Mouse (Mus musculus): ENCODE measurements around the gene Ctsz.

- TF ChIP-seq CTCF (IDR thresholded peaks at IDR 0.05 in 2 of 3, conservative IDR thresholded peaks at IDR 0.05 in 1 of 3; ENCODE audit: control insufficient read depth in 1 of 3, insufficient read depth in 1 of 3, low read depth in 2 of 3, low read length in 3 of 3, poor library complexity in 1 of 3, severe bottlenecking in 1 of 3) = no peak
- no peak for TF ChIP-seq ZNF384 (IDR thresholded peaks at IDR 0.05; ENCODE audit: low read depth, low read length)
- no peak for TF ChIP-seq MAFK (IDR thresholded peaks at IDR 0.05; ENCODE audit: borderline replicate concordance, low read depth, low read length)
- TF ChIP-seq UBTF (IDR thresholded peaks at IDR 0.05; ENCODE audit: borderline replicate concordance, insufficient read depth, low read depth, low read length) = no peak
- no peak for TF ChIP-seq POLR2A (IDR thresholded peaks at IDR 0.05; ENCODE audit: control insufficient read depth in 1 of 2, insufficient read depth in 1 of 2, low read depth in 1 of 2, low read length in 2 of 2, poor library complexity in 1 of 2)
- no peak for TF ChIP-seq NRF1 (IDR thresholded peaks at IDR 0.05; ENCODE audit: insufficient read depth, low read depth, low read length, poor library complexity, severe bottlenecking)
- TF ChIP-seq ZC3H11A (IDR thresholded peaks at IDR 0.05; ENCODE audit: low read depth, low read length) = no peak
- no peak for TF ChIP-seq GATA1 (IDR thresholded peaks at IDR 0.05; ENCODE audit: low read depth, low read length)
- TF ChIP-seq GABPA (IDR thresholded peaks at IDR 0.05; ENCODE audit: low read depth, low read length) = no peak
- no peak for TF ChIP-seq MXI1 (IDR thresholded peaks at IDR 0.05; ENCODE audit: low read depth, low read length)
- TF ChIP-seq MYB (IDR thresholded peaks at IDR 0.05; ENCODE audit: low read depth, low read length) = no peak
- no peak for TF ChIP-seq EP300 (IDR thresholded peaks at IDR 0.05; ENCODE audit: low read depth in 1 of 2, low read length in 2 of 2)
Measured at GRCm38 (mm10) chr2:174443046-174443445, 4.2 kb upstream of the Ctsz start.

Data from MEL (cell line).